Mouse (Mus musculus) lung, adult 18-20 months (tissue): Measurements from ENCODE around the gene Dennd5a.

Experiments used
- DNase-seq, 2 experiments: peaks; one replicate each; pipeline ENCODE4 v3.0.0; 2022; ENCODE audit warnings: mixed read lengths in 2 of 2

Dennd5a gene

GRCm38 (mm10) chr7:109963707-109964106 lies 3.4 kb upstream of the Dennd5a start:
- DNase-seq, result no peak

- no peak for DNase-seq
Observed at GRCm38 (mm10) chr7:109962596-109962995, 2.3 kb upstream of the Dennd5a start.

GRCm38 (mm10) chr7:109961570-109961969 lies 1.3 kb upstream of the Dennd5a start:
- no peak for DNase-seq

- DNase-seq, result no peak
Observed at GRCm38 (mm10) chr7:109960613-109961154, 414 bp upstream of the Dennd5a start.

- no peak for DNase-seq
Observed at GRCm38 (mm10) chr7:109958843-109959715, 1.2 kb downstream of the Dennd5a start.

GRCm38 (mm10) chr7:109957996-109958789 lies 2.1 kb downstream of the Dennd5a start:
- DNase-seq, result peak in 1 of 2 experiments; percentile 19

GRCm38 (mm10) chr7:109954622-109955401 lies 5.5 kb downstream of the Dennd5a start:
- DNase-seq, result peak in 1 of 2 experiments; percentile 27

- DNase-seq, result no peak
Observed at GRCm38 (mm10) chr7:109951297-109951696, 9.0 kb downstream of the Dennd5a start.

- peak in 1 of 2 experiments; percentile 44 for DNase-seq
Observed at GRCm38 (mm10) chr7:109944421-109945034, 15.7 kb downstream of the Dennd5a start.

GRCm38 (mm10) chr7:109929628-109930027 lies 30.6 kb downstream of the Dennd5a start:
- no peak for DNase-seq

GRCm38 (mm10) chr7:109928365-109928764 lies 31.9 kb downstream of the Dennd5a start:
- DNase-seq, result no peak

GRCm38 (mm10) chr7:109924965-109925364 lies 35.3 kb downstream of the Dennd5a start:
- DNase-seq, result peak; percentile 42 to 61

- DNase-seq, result no peak
Observed at GRCm38 (mm10) chr7:109922889-109923288, 37.4 kb downstream of the Dennd5a start.

GRCm38 (mm10) chr7:109906165-109906564 lies 54.1 kb downstream of the Dennd5a start:
- DNase-seq, result peak in 1 of 2 experiments; percentile 70

- no peak for DNase-seq
Observed at GRCm38 (mm10) chr7:109900921-109901320, 59.3 kb downstream of the Dennd5a start.

- DNase-seq, result peak in 1 of 2 experiments; percentile 46
Observed at GRCm38 (mm10) chr7:109898911-109899310, 61.4 kb downstream of the Dennd5a start.

- peak; percentile 60 to 69 for DNase-seq
Observed at GRCm38 (mm10) chr7:109892530-109892929, 67.7 kb downstream of the Dennd5a start.

- peak; percentile 22 to 40 for DNase-seq
Observed at GRCm38 (mm10) chr7:109891786-109892185, 68.5 kb downstream of the Dennd5a start.

GRCm38 (mm10) chr7:109890256-109890655 lies 70.0 kb downstream of the Dennd5a start:
- DNase-seq, result no peak

GRCm38 (mm10) chr7:109889300-109889699 lies 71.0 kb downstream of the Dennd5a start:
- DNase-seq, result no peak

- no peak for DNase-seq
Observed at GRCm38 (mm10) chr7:109886249-109886648, 74.0 kb downstream of the Dennd5a start.

GRCm38 (mm10) chr7:109882574-109882973 lies 77.7 kb downstream of the Dennd5a start:
- DNase-seq, result no peak
